Mouse (Mus musculus) forebrain, embryonic 12.5 days (tissue): ENCODE data around the gene Nhlh1. TPM values are rescaled to one million over a fixed set of nuclear protein-coding genes. Genes with fewer than 3 reads are reported as not detected.

Experiments
- ATAC-seq: fragments of 200-750 bp; cut with Nextera tagmentation; 2 replicates; pipeline ENCODE4 v1.8.0; 2017; ENCODE audit warnings: moderate TSS enrichment; ENCODE audit not compliant: low FRiP score
- H3K27ac ChIP-seq: fragments of 300-500 bp; sonication (generic); 2 replicates; pipeline ENCODE4 v1.5.1; 2016; ENCODE audit warnings: mild to moderate bottlenecking
- H3K27me3 ChIP-seq: fragments of 300-500 bp; sonication (generic); 2 replicates; pipeline ENCODE4 v1.6.1; 2016; ENCODE audit warnings: mild to moderate bottlenecking
- H3K36me3 ChIP-seq: fragments of 300-500 bp; sonication (generic); replicated peaks from 2 replicates; pipeline ENCODE4 v1.6.1; 2016; ENCODE audit warnings: mild to moderate bottlenecking
- H3K4me1 ChIP-seq: fragments of 300-500 bp; sonication (generic); 2 replicates; pipeline ENCODE4 v1.6.1; 2016
- H3K4me2 ChIP-seq: fragments of 300-500 bp; sonication (generic); 2 replicates; pipeline ENCODE4 v1.6.1; 2016; ENCODE audit warnings: mild to moderate bottlenecking, moderate library complexity
- H3K4me3 ChIP-seq: fragments of 300-500 bp; sonication (generic); replicated peaks from 2 replicates; pipeline ENCODE4 v1.5.1; 2016; ENCODE audit warnings: mild to moderate bottlenecking
- H3K9ac ChIP-seq: fragments of 300-500 bp; sonication (generic); 2 replicates; pipeline ENCODE4 v1.6.1; 2016; ENCODE audit warnings: mild to moderate bottlenecking
- H3K9me3 ChIP-seq: fragments of 300-500 bp; sonication (generic); 2 replicates; pipeline ENCODE4 v1.6.1; 2016
- WGBS: fragments of 180-500 bp; shearing (Covaris S2); methylation state at CpG from one replicate; pipeline ENCODE4 v1.1.7; 2016; 5-methylcytosine and 5-hydroxymethylcytosine counted together
- polyA plus RNA-seq: library from polyadenylated mRNA; unstranded; fragments of >200 nt; fragmentation: Nextera tagmentation; extraction: Ambion mirVana; gene quantifications from 2 replicates; pipeline ENCODE4 v1.2.1, GENCODE M21; 2016

The Nhlh1 gene
- polyA plus RNA-seq = 9.0 and 9.8 TPM in 2 replicates

GRCm38 (mm10) chr1:172057491-172057921, at the start of gene Nhlh1:
Gene Nhlh1 (minus strand): TSS chr1:172057573.
- Histone ChIP-seq H3K9me3 (no peaks in the 10 kb centered on the region), H3K4me1 (peaks cover 66% of the 10 kb centered on the region), H3K9ac (peak within 1 kb of the TSS; percentile 40), H3K4me3 (peak within 1 kb of the TSS; percentile 42), H3K27ac (peak within 1 kb of the TSS; percentile 81), H3K36me3 (no peaks in the 10 kb centered on the region), H3K27me3 (peaks cover 40% of the 10 kb centered on the region), H3K4me2 (peak within 1 kb of the TSS; percentile 70)
- peak; percentile 82 for ATAC-seq
- WGBS = 43% methylated on average over 2 of the region's 2 CpGs

GRCm38 (mm10) chr1:172105101-172105500, 47.7 kb upstream of the Nhlh1 start:
- H3K4me2 ChIP-seq = no peak overlapping the region
- H3K9ac ChIP-seq = no peak overlapping the region
- H3K4me1 ChIP-seq = no peaks in the 10 kb centered on the region
- no peaks in the 10 kb centered on the region for H3K27me3 ChIP-seq
- 88% methylated on average over 11 of the region's 11 CpGs for WGBS
- H3K36me3 ChIP-seq = peaks cover 92% of the 10 kb centered on the region
- H3K4me3 ChIP-seq = no peak overlapping the region
- H3K9me3 ChIP-seq = no peaks in the 10 kb centered on the region
- H3K27ac ChIP-seq = no peak overlapping the region
- no peak for ATAC-seq

GRCm38 (mm10) chr1:172103619-172104018, 46.2 kb upstream of the Nhlh1 start:
- no peak overlapping the region for H3K9ac ChIP-seq
- no peak overlapping the region for H3K4me2 ChIP-seq
- H3K4me3 ChIP-seq = no peak overlapping the region
- no peak for ATAC-seq
- H3K36me3 ChIP-seq = peaks cover 87% of the 10 kb centered on the region
- H3K27ac ChIP-seq = no peak overlapping the region
- 94% methylated on average over 4 of the region's 4 CpGs for WGBS
- no peaks in the 10 kb centered on the region for H3K4me1 ChIP-seq
- no peaks in the 10 kb centered on the region for H3K27me3 ChIP-seq
- no peaks in the 10 kb centered on the region for H3K9me3 ChIP-seq

- no peaks in the 10 kb centered on the region for H3K27me3 ChIP-seq
- peaks cover 75% of the 10 kb centered on the region for H3K36me3 ChIP-seq
- H3K9me3 ChIP-seq = no peaks in the 10 kb centered on the region
- H3K4me2 ChIP-seq = no peak overlapping the region
- no peak overlapping the region for H3K4me3 ChIP-seq
- no peak for ATAC-seq
- H3K4me1 ChIP-seq = no peaks in the 10 kb centered on the region
- H3K9ac ChIP-seq = no peak overlapping the region
- 92% methylated on average over 6 of the region's 6 CpGs for WGBS
- no peak overlapping the region for H3K27ac ChIP-seq
Observed at GRCm38 (mm10) chr1:172099325-172100033, 42.1 kb upstream of the Nhlh1 start.

- Histone ChIP-seq H3K27ac (no peak overlapping the region), H3K4me2 (no peak overlapping the region), H3K9me3 (no peaks in the 10 kb centered on the region), H3K9ac (no peak overlapping the region), H3K4me1 (no peaks in the 10 kb centered on the region), H3K27me3 (no peaks in the 10 kb centered on the region), H3K36me3 (peaks cover 74% of the 10 kb centered on the region), H3K4me3 (no peak overlapping the region)
- 73% methylated on average over 6 of the region's 6 CpGs for WGBS
- ATAC-seq = 0 out of 2 replicates have a peak, but pooled peaks have one; percentile 30
Observed at GRCm38 (mm10) chr1:172095202-172095601, 37.8 kb upstream of the Nhlh1 start.

- Histone ChIP-seq H3K4me1 (no peaks in the 10 kb centered on the region), H3K4me2 (no peak overlapping the region), H3K27ac (no peak overlapping the region), H3K9ac (no peak overlapping the region), H3K9me3 (no peaks in the 10 kb centered on the region), H3K36me3 (peaks cover 78% of the 10 kb centered on the region), H3K27me3 (no peaks in the 10 kb centered on the region), H3K4me3 (no peak overlapping the region)
- no peak for ATAC-seq
Observed at GRCm38 (mm10) chr1:172094295-172094694, 36.9 kb upstream of the Nhlh1 start.

GRCm38 (mm10) chr1:172093522-172093921, 36.1 kb upstream of the Nhlh1 start:
- H3K27ac ChIP-seq = no peak overlapping the region
- H3K9me3 ChIP-seq = no peaks in the 10 kb centered on the region
- 82% methylated on average over 3 of the region's 3 CpGs for WGBS
- H3K9ac ChIP-seq = no peak overlapping the region
- H3K4me1 ChIP-seq = no peaks in the 10 kb centered on the region
- ATAC-seq = no peak
- no peaks in the 10 kb centered on the region for H3K27me3 ChIP-seq
- no peak overlapping the region for H3K4me3 ChIP-seq
- H3K4me2 ChIP-seq = no peak overlapping the region
- H3K36me3 ChIP-seq = peaks cover 81% of the 10 kb centered on the region

GRCm38 (mm10) chr1:172082899-172083445, 25.6 kb upstream of the Nhlh1 start:
- Histone ChIP-seq H3K36me3 (peaks cover 20% of the 10 kb centered on the region), H3K27me3 (no peaks in the 10 kb centered on the region), H3K27ac (peak overlapping the region; percentile 80; the same call in 1 of the 2 replicates), H3K4me3 (peak overlapping the region; percentile 83), H3K4me2 (peak overlapping the region; percentile 86), H3K9me3 (no peaks in the 10 kb centered on the region), H3K9ac (peak overlapping the region; percentile 88), H3K4me1 (peaks cover 20% of the 10 kb centered on the region)
- peak; percentile 72 for ATAC-seq
- 2% methylated on average over 24 of the region's 24 CpGs for WGBS

- peak; percentile 98 for ATAC-seq
Observed at GRCm38 (mm10) chr1:172082101-172082898, 24.9 kb upstream of the Nhlh1 start, which contains the start of the genes Copa and Ncstn. Gene Copa (plus strand): TSS chr1:172082529. Gene Ncstn (minus strand): TSS chr1:172082795.

GRCm38 (mm10) chr1:172077981-172078380, 20.6 kb upstream of the Nhlh1 start:
- H3K27me3 ChIP-seq = no peaks in the 10 kb centered on the region
- peaks cover 4% of the 10 kb centered on the region for H3K4me1 ChIP-seq
- H3K9me3 ChIP-seq = no peaks in the 10 kb centered on the region
- peaks cover 67% of the 10 kb centered on the region for H3K36me3 ChIP-seq
- no peak overlapping the region for H3K4me3 ChIP-seq
- ATAC-seq = no peak
- WGBS = 81% methylated on average over 5 of the region's 5 CpGs
- no peak overlapping the region for H3K27ac ChIP-seq
- no peak overlapping the region for H3K9ac ChIP-seq
- no peak overlapping the region for H3K4me2 ChIP-seq

More at GRCm38 (mm10) chr1:172082101-172082898, 24.9 kb upstream of the Nhlh1 start, which contains the start of the genes Copa and Ncstn:
- H3K36me3 ChIP-seq = peaks cover 24% of the 10 kb centered on the region
- peaks cover 20% of the 10 kb centered on the region for H3K4me1 ChIP-seq
- H3K9me3 ChIP-seq = no peaks in the 10 kb centered on the region
- H3K4me3 ChIP-seq = peak within 1 kb of the TSS; percentile 83
- peak within 1 kb of the TSS; percentile 80 for H3K27ac ChIP-seq
- no peaks in the 10 kb centered on the region for H3K27me3 ChIP-seq
- peak within 1 kb of the TSS; percentile 88 for H3K9ac ChIP-seq
- under 1% methylated on average over 40 of the region's 40 CpGs for WGBS
- H3K4me2 ChIP-seq = peak within 1 kb of the TSS; percentile 86

GRCm38 (mm10) chr1:172072604-172073003, 15.2 kb upstream of the Nhlh1 start:
- WGBS = 97% methylated on average over 7 of the region's 7 CpGs
- no peak overlapping the region for H3K9ac ChIP-seq
- H3K4me2 ChIP-seq = no peak overlapping the region
- no peak overlapping the region for H3K4me3 ChIP-seq
- no peaks in the 10 kb centered on the region for H3K27me3 ChIP-seq
- ATAC-seq = no peak
- H3K9me3 ChIP-seq = no peaks in the 10 kb centered on the region
- H3K36me3 ChIP-seq = peaks cover 97% of the 10 kb centered on the region
- H3K4me1 ChIP-seq = no peaks in the 10 kb centered on the region
- H3K27ac ChIP-seq = no peak overlapping the region

GRCm38 (mm10) chr1:172071556-172071955, 14.2 kb upstream of the Nhlh1 start:
- Histone ChIP-seq H3K36me3 (peaks cover 100% of the 10 kb centered on the region), H3K27me3 (no peaks in the 10 kb centered on the region), H3K9ac (no peak overlapping the region), H3K27ac (no peak overlapping the region), H3K9me3 (no peaks in the 10 kb centered on the region), H3K4me3 (no peak overlapping the region), H3K4me2 (no peak overlapping the region), H3K4me1 (no peaks in the 10 kb centered on the region)
- ATAC-seq = peak; percentile 55; the same call in 1 of the 2 replicates
- WGBS = 79% methylated on average over 4 of the region's 4 CpGs
